Mouse (Mus musculus): ENCODE data around the gene Vmn2r87. TPM values are rescaled to one million over a fixed set of nuclear protein-coding genes. Genes with fewer than 3 reads are reported as not detected.
"Not testable (repeated sequence)": the region's sequence is repeated elsewhere in the genome, so short reads cannot be mapped to it uniquely, and the experiment has no call there.

The Vmn2r87 gene
- not detected in 2 replicates for polyA plus RNA-seq (2012; ENCODE audit: insufficient read depth, insufficient read length, low replicate concordance, missing spikeins)

- H3K4me1 ChIP-seq (ENCODE audit: control insufficient read depth, insufficient read depth, low read length), result no peaks in the 10 kb centered on the region
- TF ChIP-seq CTCF (IDR thresholded peaks at IDR 0.05; ENCODE audit: insufficient read depth, low read depth, low read length) (no peak), POLR2A (IDR thresholded peaks at IDR 0.05; ENCODE audit: insufficient read depth, low read depth, low read length) (no peak)
- no peak within 1 kb of the TSS for H3K4me3 ChIP-seq (ENCODE audit: insufficient read depth, low read depth, low read length)
- no peak within 1 kb of the TSS for H3K27ac ChIP-seq (ENCODE audit: insufficient read depth, low read depth, low read length)
Measured at GRCm38 (mm10) chr10:130497296-130497695, at the start of gene Vmn2r87. Vmn2r87 (minus strand) TSS chr10:130497396.

GRCm38 (mm10) chr10:130544331-130544730, 47.1 kb upstream of the Vmn2r87 start:
- 55% methylated on average over 1 of the region's 1 CpGs for WGBS

DNA sequence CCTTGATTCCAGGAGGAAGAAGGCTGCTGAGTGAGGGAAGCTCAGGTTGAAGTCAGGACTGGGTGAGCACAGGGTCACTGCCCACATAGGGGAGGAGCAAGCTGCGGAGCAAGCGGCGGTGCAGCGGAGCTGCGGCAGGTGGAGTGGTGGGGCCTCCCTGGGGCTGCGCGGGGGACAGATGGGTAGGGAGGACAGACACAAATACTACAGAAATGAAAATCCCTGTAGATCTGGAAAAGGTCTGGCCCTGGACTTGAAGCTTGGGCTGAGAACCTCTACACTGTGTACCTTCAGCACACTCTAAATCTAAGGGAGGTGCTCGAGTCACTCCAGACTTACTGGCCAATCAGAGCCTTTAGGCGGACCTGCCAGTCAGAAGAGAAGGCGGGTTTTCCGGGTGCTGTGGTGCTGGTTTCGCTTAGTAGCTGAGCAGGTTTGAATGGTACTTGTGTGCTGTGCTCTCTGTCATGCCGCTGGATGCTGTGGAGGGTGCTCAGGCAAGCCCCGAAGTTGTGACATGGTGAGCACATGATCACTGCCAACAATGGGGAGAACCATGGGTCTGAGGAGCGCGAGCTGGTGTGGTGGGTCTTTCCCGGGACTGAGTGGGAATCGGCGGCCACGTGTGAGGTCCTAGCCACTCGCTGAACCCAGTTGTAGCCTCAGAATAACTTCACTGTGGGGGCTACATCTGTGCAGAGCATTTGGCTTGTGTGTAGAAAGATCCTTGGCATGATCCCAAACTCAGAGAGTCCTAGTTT, 44.9 kb upstream of the Vmn2r87 start:
- Histone ChIP-seq H3K27ac (ENCODE audit: insufficient read depth, low read depth, low read length) (peak overlapping the region; percentile 58), H3K4me3 (ENCODE audit: insufficient read depth, low read depth, low read length) (peak overlapping the region; percentile 98)
- under 1% methylated on average over 21 of the region's 21 CpGs for WGBS
- peak; percentile 33; the same call in 1 of the 2 replicates for TF ChIP-seq POLR2A (IDR thresholded peaks at IDR 0.05; ENCODE audit: insufficient read depth, low read depth, low read length)
- H3K4me1 ChIP-seq (ENCODE audit: control insufficient read depth, insufficient read depth, low read length), result not testable (repeated sequence)

More at GRCm38 (mm10) chr10:130544331-130544730, 47.1 kb upstream of the Vmn2r87 start:
- H3K4me1 ChIP-seq (ENCODE audit: control insufficient read depth, insufficient read depth, low read length); H3K27ac ChIP-seq (ENCODE audit: insufficient read depth, low read depth, low read length); H3K4me3 ChIP-seq (ENCODE audit: insufficient read depth, low read depth, low read length): not testable (repeated sequence)

DNA sequence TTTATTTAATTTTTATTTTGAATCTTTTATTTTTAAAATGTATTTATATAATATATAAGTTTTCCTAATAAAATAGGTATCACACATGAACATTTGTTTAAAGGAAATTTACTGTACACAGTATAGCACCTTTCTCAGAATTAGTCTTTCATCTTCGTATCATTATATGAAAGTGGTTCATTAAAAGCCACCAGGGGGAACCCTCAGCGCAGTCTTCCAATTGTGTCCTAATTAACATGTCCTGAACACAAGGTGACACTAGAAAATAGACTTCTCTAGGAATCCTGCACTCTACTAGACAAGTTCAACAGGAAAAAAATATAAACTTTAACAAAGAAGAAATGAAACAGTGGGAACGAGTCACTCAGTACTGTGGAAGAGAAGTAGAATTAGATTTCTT, 38.9 kb upstream of the Vmn2r87 start:
- 75% methylated on average over 3 of the region's 3 CpGs for WGBS
- TF ChIP-seq CTCF (IDR thresholded peaks at IDR 0.05; ENCODE audit: insufficient read depth, low read depth, low read length) (no peak), POLR2A (IDR thresholded peaks at IDR 0.05; ENCODE audit: insufficient read depth, low read depth, low read length) (no peak)
- H3K4me3 ChIP-seq (ENCODE audit: insufficient read depth, low read depth, low read length), result no peak overlapping the region
- no peaks in the 10 kb centered on the region for H3K4me1 ChIP-seq (ENCODE audit: control insufficient read depth, insufficient read depth, low read length)
- H3K27ac ChIP-seq (ENCODE audit: insufficient read depth, low read depth, low read length), result no peak overlapping the region

DNA sequence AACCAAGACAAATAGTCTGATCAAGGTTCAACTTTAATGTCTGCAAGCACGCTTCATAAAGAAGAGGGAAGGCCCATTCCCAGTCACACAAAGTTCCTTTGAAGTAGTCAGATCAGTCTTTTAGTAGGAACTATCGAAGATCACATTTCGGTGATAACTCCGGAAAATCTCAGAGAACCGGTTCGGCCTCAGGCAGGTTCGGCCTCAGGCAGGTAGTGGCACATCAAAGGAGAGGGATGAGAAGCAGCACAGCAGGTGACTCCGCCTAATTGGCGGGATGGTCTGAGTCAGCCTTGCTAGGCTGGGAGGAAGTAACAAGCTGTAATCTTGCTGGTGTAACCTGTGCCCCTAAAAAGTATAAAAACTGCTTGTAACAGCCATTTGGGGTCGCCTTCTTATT, 30.7 kb upstream of the Vmn2r87 start:
- 66% methylated on average over 10 of the region's 10 CpGs for WGBS
- no peak overlapping the region for H3K27ac ChIP-seq (ENCODE audit: insufficient read depth, low read depth, low read length)
- TF ChIP-seq POLR2A (IDR thresholded peaks at IDR 0.05; ENCODE audit: insufficient read depth, low read depth, low read length), result no peak
- TF ChIP-seq CTCF (IDR thresholded peaks at IDR 0.05; ENCODE audit: insufficient read depth, low read depth, low read length), result no peak
- no peaks in the 10 kb centered on the region for H3K4me1 ChIP-seq (ENCODE audit: control insufficient read depth, insufficient read depth, low read length)
- H3K4me3 ChIP-seq (ENCODE audit: insufficient read depth, low read depth, low read length), result no peak overlapping the region

DNA sequence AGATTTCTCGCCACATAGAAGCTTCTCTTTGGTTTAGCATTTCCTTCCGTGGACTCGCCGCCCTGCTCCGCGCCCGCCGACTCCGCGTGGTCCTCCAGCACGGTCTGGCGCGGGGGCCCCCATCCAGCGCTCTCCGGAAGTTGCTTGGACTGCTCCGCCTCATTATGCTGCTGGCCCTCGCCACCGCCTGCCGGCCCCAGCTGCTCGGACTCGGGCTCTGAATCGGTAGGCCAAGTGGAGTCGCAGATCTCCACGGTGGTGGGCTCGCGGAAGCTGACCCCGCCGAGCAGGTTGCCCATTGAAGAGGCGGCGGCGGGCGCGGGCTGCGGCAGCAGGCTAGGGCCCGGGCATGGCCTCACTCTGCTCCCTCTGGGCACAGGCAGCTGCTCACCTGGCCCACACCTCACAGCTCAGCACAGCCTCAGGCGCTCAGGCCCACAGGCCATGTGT, 26.9 kb downstream of the Vmn2r87 start:
- TF ChIP-seq POLR2A (IDR thresholded peaks at IDR 0.05; ENCODE audit: insufficient read depth, low read depth, low read length) (no peak), CTCF (IDR thresholded peaks at IDR 0.05; ENCODE audit: insufficient read depth, low read depth, low read length) (no peak)
- Histone ChIP-seq H3K4me1 (ENCODE audit: control insufficient read depth, insufficient read depth, low read length) (peaks cover 5% of the 10 kb centered on the region; the same call in 1 of the 2 replicates), H3K4me3 (ENCODE audit: insufficient read depth, low read depth, low read length) (peak overlapping the region; percentile 41), H3K27ac (ENCODE audit: insufficient read depth, low read depth, low read length) (no peak overlapping the region)
- WGBS, result 4% methylated on average over 36 of the region's 36 CpGs

- not testable (repeated sequence) for H3K27ac ChIP-seq (ENCODE audit: insufficient read depth, low read depth, low read length); H3K4me3 ChIP-seq (ENCODE audit: insufficient read depth, low read depth, low read length); H3K4me1 ChIP-seq (ENCODE audit: control insufficient read depth, insufficient read depth, low read length)
- WGBS, result 96% methylated on average over 1 of the region's 1 CpGs
Measured at GRCm38 (mm10) chr10:130455950-130456349, 41.2 kb downstream of the Vmn2r87 start, which contains the start of gene Vmn2r86. Vmn2r86 (minus strand) TSS chr10:130456050.

DNA sequence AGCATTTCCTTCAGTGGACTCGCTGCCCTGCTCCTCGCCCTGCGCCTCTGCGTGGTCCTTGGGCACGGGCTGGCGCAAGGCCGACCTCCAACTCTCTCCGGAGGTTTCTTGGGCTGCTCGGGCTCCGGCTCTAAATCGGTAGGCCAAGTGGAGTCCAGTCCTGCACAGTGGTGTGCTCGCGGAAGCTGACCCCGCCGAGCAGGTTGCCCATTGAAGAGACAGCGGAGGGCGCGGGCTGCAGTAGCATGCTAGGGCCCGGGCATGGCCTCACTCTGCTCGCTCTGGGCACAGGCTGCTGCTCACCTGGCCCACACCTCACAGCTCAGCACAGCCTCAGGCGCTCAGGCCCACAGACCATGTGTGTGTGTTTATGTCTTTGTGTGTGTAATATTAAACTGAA, 52.4 kb downstream of the Vmn2r87 start:
- TF ChIP-seq CTCF (IDR thresholded peaks at IDR 0.05; ENCODE audit: insufficient read depth, low read depth, low read length), result no peak
- TF ChIP-seq POLR2A (IDR thresholded peaks at IDR 0.05; ENCODE audit: insufficient read depth, low read depth, low read length), result no peak
- 94% methylated on average over 21 of the region's 21 CpGs for WGBS
- no peak overlapping the region for H3K27ac ChIP-seq (ENCODE audit: insufficient read depth, low read depth, low read length)
- no peaks in the 10 kb centered on the region for H3K4me1 ChIP-seq (ENCODE audit: control insufficient read depth, insufficient read depth, low read length)
- no peak overlapping the region for H3K4me3 ChIP-seq (ENCODE audit: insufficient read depth, low read depth, low read length)

GRCm38 (mm10) chr10:130434185-130434898, 62.9 kb downstream of the Vmn2r87 start:
- not testable (repeated sequence) for H3K27ac ChIP-seq (ENCODE audit: insufficient read depth, low read depth, low read length); H3K4me3 ChIP-seq (ENCODE audit: insufficient read depth, low read depth, low read length); H3K4me1 ChIP-seq (ENCODE audit: control insufficient read depth, insufficient read depth, low read length)
- 80% methylated on average over 11 of the region's 11 CpGs for WGBS

- H3K4me1 ChIP-seq (ENCODE audit: control insufficient read depth, insufficient read depth, low read length); H3K27ac ChIP-seq (ENCODE audit: insufficient read depth, low read depth, low read length); H3K4me3 ChIP-seq (ENCODE audit: insufficient read depth, low read depth, low read length): not testable (repeated sequence)
Measured at GRCm38 (mm10) chr10:130429603-130430002, 67.6 kb downstream of the Vmn2r87 start, which contains the start of gene Vmn2r85. Vmn2r85 (minus strand) TSS chr10:130429703.

DNA sequence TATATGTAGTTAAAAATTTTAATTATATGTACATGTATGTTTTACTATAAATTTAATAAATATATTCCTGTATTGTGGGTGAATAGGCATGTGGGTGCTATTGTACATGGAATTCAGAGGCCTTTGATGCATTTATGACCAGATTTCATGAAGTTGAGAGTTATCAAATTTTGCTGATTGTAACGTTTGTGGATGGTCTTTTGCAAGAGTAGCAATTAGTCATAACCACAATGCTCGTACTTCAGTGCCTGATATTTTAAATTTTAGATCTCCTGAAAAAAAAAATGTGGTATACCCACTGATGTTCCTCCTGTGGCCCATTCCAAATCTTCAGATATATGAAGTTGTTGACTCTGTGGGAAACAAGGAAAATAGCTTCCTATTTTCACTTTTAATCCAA, 74.8 kb downstream of the Vmn2r87 start:
- H3K4me1 ChIP-seq (ENCODE audit: control insufficient read depth, insufficient read depth, low read length); H3K27ac ChIP-seq (ENCODE audit: insufficient read depth, low read depth, low read length); H3K4me3 ChIP-seq (ENCODE audit: insufficient read depth, low read depth, low read length): not testable (repeated sequence)
- WGBS, result 80% methylated on average over 2 of the region's 2 CpGs
